Mouse (Mus musculus) layer of hippocampus, adult 2 months (tissue): Measurements from ENCODE around the gene Grm7. TPM values are rescaled to one million over a fixed set of nuclear protein-coding genes. Genes with fewer than 3 reads are reported as not detected.

Source experiments
- DNase-seq, 2 experiments: peaks; one replicate each; pipeline ENCODE4 v3.0.0; 2022; ENCODE audit warnings: low spot score in 2 of 2
- H3K27ac ChIP-seq: fragments of 200-600 bp; 2 replicates; pipeline ENCODE4 v1.8.1; 2022
- H3K4me3 ChIP-seq: fragments of 200-600 bp; 2 replicates; pipeline ENCODE4 v1.8.1; 2022; ENCODE audit warnings: mild to moderate bottlenecking
- CTCF ChIP-seq: fragments of 200-600 bp; conservative IDR thresholded peaks from 2 replicates; pipeline ENCODE4 v1.8.1; 2022; ENCODE audit warnings: antibody characterized with exemption, mild to moderate bottlenecking, moderate library complexity
- total RNA-seq, 2 experiments: library from RNA; stranded (reverse); gene quantifications; 2 replicates each; pipeline ENCODE4 v1.2.3; 2021

Gene Grm7
- total RNA-seq, 2 experiments from 2014 or later: 77.4 to 81.9 TPM

DNA sequence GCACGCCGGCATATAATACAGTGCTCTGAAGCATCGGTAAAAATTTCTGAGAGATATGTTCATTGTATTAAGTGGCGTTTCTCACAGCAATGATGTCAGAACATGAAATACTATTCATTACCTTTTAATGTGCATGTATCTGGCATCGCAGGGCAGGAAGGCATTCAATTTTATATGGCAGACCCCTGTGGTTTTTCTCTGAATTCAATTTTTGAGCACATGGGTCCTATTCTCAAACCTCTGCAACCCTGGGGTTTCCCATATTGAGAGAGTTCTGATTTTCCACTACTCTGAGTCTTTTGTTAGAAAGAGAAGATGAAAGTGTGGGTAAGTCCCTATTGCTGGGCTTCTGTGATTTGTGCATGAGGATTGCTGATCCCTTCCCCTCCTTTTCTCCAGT is 110.5 kb downstream of the Grm7 start:
- TF ChIP-seq CTCF: no peak
- Histone ChIP-seq H3K4me3 (no peak overlapping the region), H3K27ac (no peak overlapping the region)
- DNase-seq: no peak

DNA sequence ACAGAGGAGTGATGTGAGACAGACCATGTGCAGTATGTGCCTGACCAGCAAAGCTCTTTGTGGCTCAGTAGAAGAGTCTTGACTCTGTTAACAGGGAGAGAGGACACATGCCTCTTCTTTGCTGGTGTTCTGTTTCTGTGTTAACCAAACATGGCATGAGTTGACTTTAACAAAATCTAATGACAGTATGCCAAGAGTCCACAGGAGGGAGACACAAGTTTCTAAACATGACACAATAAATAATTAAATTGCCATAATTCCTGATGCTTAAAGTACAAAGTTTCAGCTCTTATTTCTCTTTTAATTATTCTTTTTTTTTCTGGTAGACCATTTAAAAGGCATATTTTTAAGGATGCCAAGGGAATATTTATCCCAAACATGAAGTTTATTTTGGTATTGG is 124.2 kb downstream of the Grm7 start:
- peak; percentile 62 for TF ChIP-seq CTCF
- DNase-seq: no peak
- Histone ChIP-seq H3K4me3 (no peak overlapping the region), H3K27ac (no peak overlapping the region)

DNA sequence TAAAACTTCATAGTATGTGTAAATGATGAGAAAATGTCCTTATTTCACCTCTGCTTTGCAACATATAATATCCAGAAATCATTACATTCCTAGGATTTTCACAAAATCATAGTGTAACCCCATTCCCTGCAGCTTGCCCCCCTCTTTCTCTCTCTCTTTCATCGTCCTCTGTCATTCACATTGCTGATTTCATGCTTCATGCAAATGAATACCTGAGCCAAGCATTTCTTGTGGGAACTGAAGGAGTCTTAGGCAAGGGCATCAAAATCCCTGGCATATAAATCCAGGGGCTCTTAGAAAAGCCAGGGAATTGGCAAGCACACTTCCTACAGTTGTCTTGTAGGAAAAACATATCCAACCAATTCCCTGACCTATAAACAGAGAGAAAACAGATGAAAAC is 127.3 kb downstream of the Grm7 start:
- Histone ChIP-seq H3K4me3 (no peak overlapping the region), H3K27ac (no peak overlapping the region)
- no peak for TF ChIP-seq CTCF
- no peak for DNase-seq

DNA sequence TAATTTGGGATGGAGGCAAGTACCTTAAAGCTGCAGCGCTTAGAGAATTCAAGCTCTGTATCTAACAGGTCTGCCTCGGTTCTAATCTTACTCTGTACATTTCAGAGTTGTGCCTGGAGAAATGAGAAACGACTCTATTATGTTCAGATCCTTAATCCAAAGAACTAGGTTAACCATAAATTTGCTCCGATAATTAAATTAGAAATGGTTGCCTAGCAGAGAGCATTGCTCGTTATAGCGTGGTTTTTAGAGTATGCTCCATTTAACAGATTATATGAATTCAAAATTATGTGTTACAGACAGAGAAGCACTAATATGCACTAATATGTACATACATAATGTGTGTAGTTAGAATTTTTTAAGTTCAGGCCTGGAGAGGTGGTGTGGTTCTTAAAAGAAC is 130.7 kb downstream of the Grm7 start:
- DNase-seq: no peak
- TF ChIP-seq CTCF: no peak
- Histone ChIP-seq H3K27ac (no peak overlapping the region), H3K4me3 (no peak overlapping the region)

DNA sequence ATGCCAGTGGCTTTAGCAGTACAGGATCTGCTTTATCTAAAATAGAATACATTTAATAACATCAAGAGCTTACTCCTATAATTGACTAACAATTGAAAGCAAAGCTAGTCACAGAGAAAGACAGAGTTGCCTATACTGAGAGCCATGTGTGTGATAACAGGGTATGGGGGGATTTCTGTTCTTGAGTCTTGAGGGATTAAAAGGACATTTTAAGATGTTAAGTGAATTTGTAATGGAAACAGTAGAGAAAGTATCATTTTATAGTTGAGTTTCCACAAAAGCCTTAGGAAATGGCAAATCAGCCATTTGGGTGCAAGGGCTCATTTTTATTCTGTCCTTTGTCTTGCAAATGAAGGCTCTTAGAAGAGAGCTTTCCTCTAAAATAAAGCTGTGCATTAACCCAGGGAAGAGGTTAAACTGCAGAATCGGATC is 140.1 kb downstream of the Grm7 start:
- H3K4me3 ChIP-seq: no peak overlapping the region
- TF ChIP-seq CTCF: no peak
- H3K27ac ChIP-seq: no peak overlapping the region
- no peak for DNase-seq

DNA sequence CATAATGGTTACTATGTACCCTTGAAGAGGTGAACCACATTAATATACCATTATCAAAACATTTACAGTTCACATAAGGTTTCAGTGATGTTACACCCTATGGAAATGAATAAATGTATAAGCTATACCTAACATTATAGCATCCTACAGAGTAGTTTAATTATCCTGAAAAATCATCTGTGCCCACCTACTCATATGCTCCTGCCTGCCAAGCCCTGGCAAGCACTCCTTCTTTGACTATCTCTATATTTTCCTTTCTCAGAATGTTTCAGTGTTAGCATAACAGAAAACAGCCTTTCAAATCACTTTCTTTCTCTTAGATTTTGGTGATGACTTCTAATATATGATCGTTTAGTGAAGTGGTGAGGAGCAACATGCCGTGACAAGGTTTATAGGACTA is 147.3 kb downstream of the Grm7 start:
- TF ChIP-seq CTCF: no peak
- DNase-seq: no peak

DNA sequence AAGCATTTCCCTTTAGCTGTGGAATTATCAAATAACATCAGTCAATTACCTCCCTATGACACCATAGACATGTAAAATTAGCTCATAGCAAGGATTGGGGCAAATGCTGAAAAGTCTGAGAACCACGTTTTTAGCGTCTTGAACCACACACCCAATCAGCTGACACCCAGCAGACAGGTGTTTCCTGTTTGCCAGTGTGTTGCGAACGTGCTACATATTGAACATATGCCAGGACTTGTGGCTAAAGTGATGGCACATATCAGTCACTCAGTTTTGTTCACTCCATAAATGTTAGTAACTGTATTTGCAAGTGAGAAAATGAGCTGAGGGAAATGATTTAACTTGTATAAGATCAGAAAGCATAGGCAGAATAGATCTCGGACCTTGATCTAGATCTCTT is 162.1 kb downstream of the Grm7 start:
- TF ChIP-seq CTCF: no peak
- H3K4me3 ChIP-seq: no peak overlapping the region
- no peak for DNase-seq
- H3K27ac ChIP-seq: no peak overlapping the region

More for the DNA sequence above, 147.3 kb downstream of the Grm7 start:
- no peak overlapping the region for H3K27ac ChIP-seq
- no peak overlapping the region for H3K4me3 ChIP-seq

DNA sequence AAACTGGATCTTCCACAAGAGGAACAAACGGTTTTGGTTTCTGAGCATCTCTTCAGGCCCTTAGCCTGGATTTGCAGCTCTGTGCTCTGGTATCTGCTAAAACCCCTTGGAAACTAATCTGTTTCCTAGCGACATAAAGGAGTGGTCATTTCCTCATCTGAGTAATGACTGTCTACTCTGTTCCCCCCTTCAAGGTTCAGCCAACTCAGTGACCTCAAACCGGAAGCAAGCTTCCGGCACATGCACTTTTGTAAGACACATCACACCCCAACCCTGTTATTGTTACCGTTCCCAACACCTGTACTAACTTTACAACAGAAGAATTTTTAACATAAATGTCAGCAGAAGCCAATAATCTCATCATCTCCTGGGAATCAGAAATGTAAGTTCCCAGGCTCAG is 166.8 kb downstream of the Grm7 start:
- no peak overlapping the region for H3K27ac ChIP-seq
- TF ChIP-seq CTCF: no peak
- no peak for DNase-seq
- no peak overlapping the region for H3K4me3 ChIP-seq

DNA sequence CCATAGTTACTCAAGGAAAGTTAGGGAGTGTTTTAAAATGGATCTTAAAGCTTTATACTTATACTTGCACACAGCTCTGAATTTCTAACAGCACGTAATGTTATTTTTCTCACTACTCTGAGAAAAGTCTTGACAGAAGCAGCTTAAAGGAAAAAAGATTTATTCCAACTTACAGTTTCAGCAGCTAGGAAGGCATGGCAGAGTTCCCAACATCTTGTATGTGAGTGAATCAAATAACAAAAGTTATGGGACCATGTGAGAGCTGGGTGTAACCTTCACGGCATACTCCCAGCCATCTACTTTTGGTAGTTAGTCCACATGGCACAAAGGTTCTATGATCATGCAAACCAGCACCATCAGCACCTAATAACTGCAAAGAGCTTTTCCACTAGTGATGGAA is 172.9 kb downstream of the Grm7 start:
- Histone ChIP-seq H3K4me3 (no peak overlapping the region), H3K27ac (no peak overlapping the region)
- no peak for DNase-seq
- no peak for TF ChIP-seq CTCF

DNA sequence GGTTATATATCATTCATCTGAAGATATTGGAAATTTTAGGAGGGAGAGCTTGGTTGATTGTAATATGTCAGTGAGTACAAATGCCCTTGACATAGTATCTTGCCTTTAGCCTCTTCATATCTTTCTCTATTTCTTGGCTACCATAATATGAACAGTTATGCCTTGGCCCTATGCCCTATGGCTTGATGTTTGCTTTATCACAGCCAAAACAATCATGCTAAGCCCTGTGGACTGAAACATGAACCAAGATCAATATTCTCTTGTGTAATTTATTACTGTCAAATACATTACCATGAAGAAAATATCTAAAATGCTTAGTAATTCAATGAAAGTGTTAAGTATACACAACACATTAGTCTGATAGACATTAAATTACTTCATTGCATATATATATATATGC is 222.9 kb downstream of the Grm7 start:
- no peak overlapping the region for H3K27ac ChIP-seq
- no peak for TF ChIP-seq CTCF
- H3K4me3 ChIP-seq: no peak overlapping the region
- DNase-seq: no peak

DNA sequence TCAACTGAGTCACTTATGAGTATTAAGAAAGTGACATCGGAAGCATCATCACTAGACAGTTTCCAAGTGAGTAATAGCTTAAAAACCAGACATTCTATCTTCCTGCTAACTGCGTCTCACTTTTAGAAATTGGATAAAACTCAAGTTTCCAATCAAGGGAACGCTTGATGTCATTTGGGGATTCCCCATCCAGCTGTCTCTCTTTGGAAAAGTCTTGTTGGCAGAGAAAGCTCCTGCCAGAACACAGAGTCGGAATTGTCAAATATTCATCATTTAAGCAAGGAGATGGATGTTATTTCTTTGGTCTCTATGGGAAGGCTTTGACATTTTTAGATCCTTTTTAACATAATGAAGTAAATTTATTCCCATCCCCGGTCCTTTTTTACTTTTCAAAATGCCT is 336.6 kb downstream of the Grm7 start:
- DNase-seq: peak; percentile 48 to 57
- no peak overlapping the region for H3K27ac ChIP-seq
- TF ChIP-seq CTCF: no peak
- H3K4me3 ChIP-seq: no peak overlapping the region

DNA sequence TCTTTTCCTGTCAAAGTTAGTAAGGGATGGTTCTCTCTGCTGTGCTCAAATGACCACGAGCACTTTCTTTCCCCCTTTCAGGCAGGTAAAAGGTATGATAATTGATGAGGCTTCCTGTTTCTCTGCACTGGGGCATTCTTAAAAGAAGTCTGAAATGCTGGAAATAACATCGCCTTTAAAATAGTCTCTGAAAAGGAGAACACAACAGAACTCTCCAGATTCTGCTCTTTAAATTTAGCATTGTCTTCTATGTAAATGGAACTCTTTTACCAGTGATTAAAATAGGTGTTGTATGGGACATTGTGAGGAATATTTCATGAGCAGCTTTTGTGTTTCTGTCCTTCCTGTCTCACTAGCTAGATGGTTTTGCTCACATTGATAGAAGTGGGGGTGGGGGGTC is 393.7 kb downstream of the Grm7 start:
- no peak for DNase-seq
- no peak for TF ChIP-seq CTCF
- H3K4me3 ChIP-seq: no peak overlapping the region
- H3K27ac ChIP-seq: no peak overlapping the region

DNA sequence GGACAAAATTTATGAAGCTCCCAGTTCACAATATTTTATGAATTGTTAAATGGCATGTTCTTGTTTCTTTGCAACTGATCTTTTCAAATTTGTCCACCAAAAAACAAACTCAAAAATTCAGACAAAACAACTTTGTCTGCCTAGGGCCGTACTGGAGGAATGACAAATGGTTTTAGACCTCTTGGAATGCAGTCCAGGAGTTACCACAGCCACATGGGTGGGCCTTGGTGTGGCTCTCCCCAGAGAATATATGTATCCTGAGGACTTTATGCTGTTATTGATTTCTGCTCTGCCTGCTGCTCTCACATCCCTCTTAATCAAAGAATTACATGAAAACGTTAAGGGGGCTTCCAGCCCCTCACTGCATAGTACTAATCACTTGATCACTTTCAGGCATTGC is 400.5 kb downstream of the Grm7 start:
- no peak overlapping the region for H3K27ac ChIP-seq
- TF ChIP-seq CTCF: no peak
- no peak for DNase-seq
- no peak overlapping the region for H3K4me3 ChIP-seq

DNA sequence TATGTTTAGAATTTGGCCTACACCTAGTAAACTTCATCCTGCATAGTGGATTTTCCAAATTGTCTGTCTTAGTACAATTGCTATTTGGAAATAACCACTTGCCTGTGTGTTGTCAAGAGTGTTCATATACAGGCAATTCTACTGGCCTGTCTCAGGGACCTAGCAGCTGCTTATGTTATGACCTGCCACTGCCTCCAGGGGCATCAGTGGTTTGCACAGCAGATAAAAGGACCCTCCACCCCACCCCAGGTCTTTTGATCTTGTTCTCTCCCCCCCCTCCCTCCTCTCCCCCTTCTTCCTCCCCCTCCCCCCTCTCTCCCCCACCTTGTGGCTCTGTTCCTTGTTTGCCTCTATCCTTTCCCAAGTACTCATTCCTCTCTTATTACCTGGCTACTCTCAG is 403.9 kb downstream of the Grm7 start:
- TF ChIP-seq CTCF: peak; percentile 13; the same call in 1 of the 2 replicates
- Histone ChIP-seq H3K27ac (no peak overlapping the region), H3K4me3 (no peak overlapping the region)
- no peak for DNase-seq
